Mouse (Mus musculus) cerebellum, adult 9-11 months (tissue): ENCODE results near the gene Lpp.

Source experiments
- DNase-seq: peaks from one replicate; pipeline ENCODE4 v3.0.0; 2022

The Lpp gene

GRCm38 (mm10) chr16:24506237-24506636 is 112.9 kb downstream of the Lpp start:
- DNase-seq = no peak

- DNase-seq = no peak
These were observed 113.4 kb downstream of the Lpp start for GRCm38 (mm10) chr16:24506740-24507139.

GRCm38 (mm10) chr16:24507927-24508540 is 114.7 kb downstream of the Lpp start:
- DNase-seq = no peak

- no peak for DNase-seq
These were observed 115.9 kb downstream of the Lpp start for GRCm38 (mm10) chr16:24509100-24509812.

- no peak for DNase-seq
These were observed 116.5 kb downstream of the Lpp start for GRCm38 (mm10) chr16:24509813-24510166.

- DNase-seq = no peak
These were observed 119.9 kb downstream of the Lpp start for GRCm38 (mm10) chr16:24513228-24513627.

- DNase-seq = no peak
These were observed 121.8 kb downstream of the Lpp start for GRCm38 (mm10) chr16:24514802-24515727.

GRCm38 (mm10) chr16:24516993-24517392 is 123.7 kb downstream of the Lpp start:
- DNase-seq = no peak

- DNase-seq = no peak
These were observed 124.3 kb downstream of the Lpp start for GRCm38 (mm10) chr16:24517501-24518042.

- no peak for DNase-seq
These were observed 125.5 kb downstream of the Lpp start for GRCm38 (mm10) chr16:24518785-24519184.

GRCm38 (mm10) chr16:24527219-24527618 is 133.9 kb downstream of the Lpp start:
- no peak for DNase-seq

GRCm38 (mm10) chr16:24531681-24532080 is 138.4 kb downstream of the Lpp start:
- DNase-seq = peak; percentile 35

- no peak for DNase-seq
These were observed 141.9 kb downstream of the Lpp start for GRCm38 (mm10) chr16:24535221-24535620.

- no peak for DNase-seq
These were observed 143.0 kb downstream of the Lpp start for GRCm38 (mm10) chr16:24536261-24536660.

- DNase-seq = no peak
These were observed 145.7 kb downstream of the Lpp start for GRCm38 (mm10) chr16:24539003-24539402.

- no peak for DNase-seq
These were observed 149.6 kb downstream of the Lpp start for GRCm38 (mm10) chr16:24542864-24543263.

- no peak for DNase-seq
These were observed 152.1 kb downstream of the Lpp start for GRCm38 (mm10) chr16:24545366-24545765.

GRCm38 (mm10) chr16:24558458-24558857 is 165.2 kb downstream of the Lpp start:
- no peak for DNase-seq

GRCm38 (mm10) chr16:24559811-24560210 is 166.5 kb downstream of the Lpp start:
- no peak for DNase-seq

GRCm38 (mm10) chr16:24560998-24561397 is 167.7 kb downstream of the Lpp start:
- no peak for DNase-seq

GRCm38 (mm10) chr16:24561602-24562001 is 168.3 kb downstream of the Lpp start:
- DNase-seq = no peak

GRCm38 (mm10) chr16:24565311-24565710 is 172.0 kb downstream of the Lpp start:
- no peak for DNase-seq

GRCm38 (mm10) chr16:24566277-24566676 is 173.0 kb downstream of the Lpp start:
- no peak for DNase-seq
